Mouse (Mus musculus) MEL (cell line): ENCODE data around the gene H2-Ab1.

Source experiments
- BHLHE40 ChIP-seq: IDR thresholded peaks from 2 replicates; pipeline ENCODE4 v1.6.1; 2012; ENCODE audit warnings: low read depth, mild to moderate bottlenecking, inconsistent platforms, low read length, improper control_type of control experiment, borderline replicate concordance
- CTCF ChIP-seq, 3 experiments: IDR thresholded peaks in 2 of 3; conservative IDR thresholded peaks in 1 of 3; 2 replicates each; pipeline ENCODE4 v1.5.1; 2011 to 2012; ENCODE audit warnings: low read length in 3 of 3, low read depth in 2 of 3, mild to moderate bottlenecking in 2 of 3, improper control_type of control experiment in 1 of 3, inconsistent platforms in 1 of 3, mixed read lengths in 1 of 3, moderate library complexity in 1 of 3; ENCODE audit not compliant: control insufficient read depth in 1 of 3, insufficient read depth in 1 of 3, poor library complexity in 1 of 3, severe bottlenecking in 1 of 3
- GATA1 ChIP-seq: IDR thresholded peaks from 2 replicates; pipeline ENCODE4 v1.6.1; 2011; ENCODE audit warnings: low read depth, low read length, improper control_type of control experiment
- HCFC1 ChIP-seq: IDR thresholded peaks from 2 replicates; pipeline ENCODE4 v1.6.1; 2012; ENCODE audit warnings: low read depth, mild to moderate bottlenecking, inconsistent platforms, low read length, improper control_type of control experiment, moderate library complexity
- JUND ChIP-seq: IDR thresholded peaks from 2 replicates; pipeline ENCODE4 v1.6.1; 2011; ENCODE audit warnings: low read depth, mild to moderate bottlenecking, improper control_type of control experiment, low read length
- MAX ChIP-seq: IDR thresholded peaks from 2 replicates; pipeline ENCODE4 v1.6.1; 2011; ENCODE audit warnings: low read length, improper control_type of control experiment
- MAZ ChIP-seq: IDR thresholded peaks from 2 replicates; pipeline ENCODE4 v1.6.1; 2012; ENCODE audit warnings: low read depth, mild to moderate bottlenecking, inconsistent platforms, low read length, improper control_type of control experiment
- NRF1 ChIP-seq: IDR thresholded peaks from 2 replicates; pipeline ENCODE4 v1.6.1; 2014; ENCODE audit warnings: low read depth, mild to moderate bottlenecking, inconsistent platforms, low read length, improper control_type of control experiment, moderate library complexity; ENCODE audit not compliant: poor library complexity, insufficient read depth, severe bottlenecking
- POLR2A ChIP-seq, 2 experiments: IDR thresholded peaks; 2 replicates each; pipeline ENCODE4 v1.6.1; 2011 to 2012; ENCODE audit warnings: low read length in 2 of 2, mild to moderate bottlenecking in 2 of 2, control low read depth in 1 of 2, improper control_type of control experiment in 1 of 2, low read depth in 1 of 2, moderate library complexity in 1 of 2; ENCODE audit not compliant: control insufficient read depth in 1 of 2, insufficient read depth in 1 of 2, poor library complexity in 1 of 2
- POLR2AphosphoS2 ChIP-seq: IDR thresholded peaks from 2 replicates; pipeline ENCODE4 v1.6.1; 2011; ENCODE audit warnings: low read length, improper control_type of control experiment
- TCF12 ChIP-seq: IDR thresholded peaks from 2 replicates; pipeline ENCODE4 v1.6.1; 2014; ENCODE audit warnings: low read depth, mild to moderate bottlenecking, inconsistent platforms, low read length, improper control_type of control experiment, moderate library complexity
- USF1 ChIP-seq: IDR thresholded peaks from 2 replicates; pipeline ENCODE4 v1.6.1; 2014; ENCODE audit warnings: low read depth, mild to moderate bottlenecking, inconsistent platforms, low read length, improper control_type of control experiment, moderate library complexity
- ZMIZ1 ChIP-seq: IDR thresholded peaks from 2 replicates; pipeline ENCODE4 v1.6.1; 2012; ENCODE audit warnings: low read depth, mild to moderate bottlenecking, inconsistent platforms, low read length, improper control_type of control experiment, moderate library complexity

- no peak for TF ChIP-seq CTCF (IDR thresholded peaks at IDR 0.05 in 2 of 3, conservative IDR thresholded peaks at IDR 0.05 in 1 of 3; ENCODE audit: control insufficient read depth in 1 of 3, insufficient read depth in 1 of 3, low read depth in 2 of 3, low read length in 3 of 3, poor library complexity in 1 of 3, severe bottlenecking in 1 of 3)
- TF ChIP-seq POLR2A (IDR thresholded peaks at IDR 0.05; ENCODE audit: control insufficient read depth in 1 of 2, insufficient read depth in 1 of 2, low read depth in 1 of 2, low read length in 2 of 2, poor library complexity in 1 of 2): no peak
- no peak for TF ChIP-seq MAX
- TF ChIP-seq BHLHE40: no peak
- TF ChIP-seq TCF12: no peak
- TF ChIP-seq JUND: no peak
- no peak for TF ChIP-seq HCFC1
- no peak for TF ChIP-seq GATA1
- TF ChIP-seq MAZ: no peak
- no peak for TF ChIP-seq ZMIZ1
- no peak for TF ChIP-seq POLR2AphosphoS2
- TF ChIP-seq USF1: no peak
- TF ChIP-seq NRF1: no peak
Measured at GRCm38 (mm10) chr17:34268748-34269147, 11.3 kb downstream of the H2-Ab1 start.
